In the genomic region with DNA sequence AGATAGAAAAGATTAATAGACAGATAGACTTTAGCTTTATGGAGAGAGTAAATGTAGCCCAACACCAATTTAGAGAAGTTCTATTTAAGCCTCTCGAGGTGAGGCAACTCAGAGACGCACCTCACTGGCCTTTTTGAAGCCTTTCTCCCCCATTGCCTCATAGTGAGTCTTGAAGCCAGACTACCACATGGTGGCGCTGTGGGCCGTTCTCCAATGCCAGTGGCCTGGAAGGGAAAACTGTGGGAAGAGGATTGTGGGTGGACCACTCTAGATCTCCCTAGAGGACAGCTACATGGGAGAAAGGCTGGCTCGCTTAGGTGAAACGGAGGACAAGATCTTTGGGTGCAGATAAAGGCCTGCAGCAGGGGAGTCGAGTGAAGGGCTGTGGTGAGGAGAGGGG, we compare ENCODE assay signal across 9 mouse cellular contexts.
A peak's percentile ranks its signal among the peaks of the same experiment; 100 is the strongest.
DNase-seq lines count a peak whose midpoint lies in the region; ATAC-seq lines count a peak whose summit lies in the region.
"Had no signal": no experiment of that assay in that cellular context is flagged by ENCODE, and none has a peak within 500 bp of the region (broad histone marks: within the 10 kb centered on the region; RNA-seq: fewer than 3 reads in every experiment).

No protein-coding gene starts in this region.

- H3K27ac ChIP-seq in neural tube, embryonic 11.5 days (ENCODE audit: low read depth, low read length), result no peak overlapping the region
- H3K27ac ChIP-seq: macrophage had no signal

- intact Hi-C loops in heart, postnatal 10 days (cut with DNase I), result loop anchor here (2.0 kb wide), 2 partner anchors 119 to 321 kb away; no protein-coding TSS in a partner anchor
- intact Hi-C loops in left cerebral cortex, postnatal 10 days (cut with DNase I), result loop anchor here (2.0 to 10.0 kb wide), 5 partner anchors 116 to 489 kb away; partner anchors contain the start of gene Sstr2

- peaks cover 22% of the 10 kb centered on the region for H3K4me1 ChIP-seq in neural tube, embryonic 11.5 days (ENCODE audit: control insufficient read depth, insufficient read depth, low read length)

- DNase-seq in heart, postnatal 10 days, result peak; percentile 59 to 84
- no peak for DNase-seq in heart, adult 11 months
- peak; percentile 30 for DNase-seq in Muller cell, postnatal 12 days (ENCODE audit: inconsistent ontology term)
- DNase-seq in cerebellum, adult 9-11 months, result peak; percentile 25
- DNase-seq in gastrocnemius, adult 18-20 months (ENCODE audit: low spot score), result peak; percentile 62
- peak; percentile 64 to 89 for DNase-seq in left cerebral cortex, postnatal 10 days (ENCODE audit: extremely low spot score in 1 of 2, low spot score in 2 of 2)
- DNase-seq in neural tube, embryonic 11.5 days (ENCODE audit: low spot score), result peak; percentile 86
- DNase-seq in thymus, postnatal 36 days, result peak; percentile 28 to 45

- no peak overlapping the region for H3K4me3 ChIP-seq in neural tube, embryonic 11.5 days (ENCODE audit: low read depth, low read length)

- no peak overlapping the region for H3K4me2 ChIP-seq in neural tube, embryonic 11.5 days (ENCODE audit: low read depth)

- H3K9ac ChIP-seq in neural tube, embryonic 11.5 days (ENCODE audit: low read length), result no peak overlapping the region

- no peaks in the 10 kb centered on the region for H3K9me3 ChIP-seq in neural tube, embryonic 11.5 days (ENCODE audit: control insufficient read depth, low read length)

- no peaks in the 10 kb centered on the region for H3K36me3 ChIP-seq in neural tube, embryonic 11.5 days (ENCODE audit: control insufficient read depth, insufficient read depth, low read length)

- no peaks in the 10 kb centered on the region for H3K27me3 ChIP-seq in neural tube, embryonic 11.5 days (ENCODE audit: control insufficient read depth, insufficient read depth, low read length)

- no peak for ATAC-seq in neural tube, embryonic 11.5 days (ENCODE audit: insufficient read depth, low FRiP score, low TSS enrichment)

- 37% methylated on average over 7 of the region's 7 CpGs for WGBS in neural tube, embryonic 11.5 days
